In genomic region chr11:59226251-59226650, GRCm38 (mm10) we compare ENCODE assay signal across 10 mouse cellular contexts. TPM values are rescaled to one million over a fixed set of nuclear protein-coding genes. Genes with fewer than 3 reads are reported as not detected.
DNase-seq lines count a peak whose midpoint lies in the region; ATAC-seq and TF ChIP-seq lines count a peak whose summit lies in the region.
"Had no signal": no experiment of that assay in that cellular context is flagged by ENCODE, and none has a peak within 500 bp of the region (broad histone marks: within the 10 kb centered on the region; RNA-seq: fewer than 3 reads in every experiment).

No protein-coding gene starts in this region.

- no peak for TF ChIP-seq EP300 in liver, embryonic 14.5 days (IDR thresholded peaks at IDR 0.05; ENCODE audit: low read depth)

- peak overlapping the region; percentile 99 for H3K4me3 ChIP-seq in heart, embryonic 10.5 days
- peak overlapping the region; percentile 100 for H3K4me3 ChIP-seq in forebrain, embryonic 11.5 days (ENCODE audit: low read depth, low read length)
- peak overlapping the region; percentile 93 to 100 for H3K4me3 ChIP-seq in liver, embryonic 14.5 days (ENCODE audit: insufficient read depth in 1 of 2, low read depth in 2 of 2, low read length in 2 of 2)

- peaks cover 63% of the 10 kb centered on the region for H3K4me1 ChIP-seq in heart, embryonic 10.5 days
- H3K4me1 ChIP-seq in forebrain, embryonic 11.5 days (replicated peaks; ENCODE audit: control insufficient read depth, insufficient read depth, low read length) = peaks cover 10% of the 10 kb centered on the region
- H3K4me1 ChIP-seq in liver, embryonic 14.5 days (replicated peaks; ENCODE audit: control insufficient read depth in 2 of 2, insufficient read depth in 2 of 2, low read length in 1 of 2) = peaks cover 37 to 49% of the 10 kb centered on the region in 2 experiments

- H3K27ac ChIP-seq in heart, embryonic 10.5 days = 0 out of 2 replicates have a peak overlapping the region, but pooled peaks have one; percentile 1
- H3K27ac ChIP-seq in forebrain, embryonic 11.5 days (ENCODE audit: low read depth, low read length) = no peak overlapping the region
- H3K27ac ChIP-seq in liver, embryonic 14.5 days = peak overlapping the region; percentile 83

- DNase-seq in heart, embryonic 10.5 days (ENCODE audit: low spot score) = no peak
- DNase-seq in heart, postnatal 25 days (ENCODE audit: low spot score) = no peak
- DNase-seq in A20 (ENCODE audit: low read depth, low spot score) = peak; percentile 61
- DNase-seq in forebrain, embryonic 11.5 days (ENCODE audit: low spot score) = no peak
- no peak for DNase-seq in liver, embryonic 14.5 days (ENCODE audit: low read depth in 3 of 3, low spot score in 3 of 3)
- DNase-seq in gastrocnemius, postnatal 25 days = no peak
- DNase-seq in adrenal gland, postnatal 25 days = no peak
- no peak for DNase-seq in frontal cortex, postnatal 36 days (ENCODE audit: low spot score in 2 of 2)
- DNase-seq: kidney, adult 11 months had no signal

- WGBS in heart, embryonic 10.5 days = 54% methylated on average over 3 of the region's 3 CpGs
- 72% methylated on average over 3 of the region's 3 CpGs for WGBS in forebrain, embryonic 11.5 days
- WGBS in liver, embryonic 14.5 days (ENCODE audit: insufficient replicate concordance) = 37% methylated on average over 3 of the region's 3 CpGs

- no peak for TF ChIP-seq CTCF in liver, embryonic 14.5 days (IDR thresholded peaks at IDR 0.05; ENCODE audit: low read depth)

- H3K9me3 ChIP-seq in heart, embryonic 10.5 days = no peaks in the 10 kb centered on the region
- H3K9me3 ChIP-seq in forebrain, embryonic 11.5 days (ENCODE audit: control insufficient read depth, low read length) = no peaks in the 10 kb centered on the region
- no peaks in the 10 kb centered on the region for H3K9me3 ChIP-seq in liver, embryonic 14.5 days (ENCODE audit: control insufficient read depth, low read length)

- ATAC-seq in forebrain, embryonic 11.5 days (replicated peaks; ENCODE audit: low FRiP score) = no peak
- ATAC-seq in liver, embryonic 14.5 days (ENCODE audit: insufficient read depth) = no peak
- ATAC-seq: Patski had no signal

- peaks cover 10% of the 10 kb centered on the region; the same call in 1 of the 2 replicates for H3K36me3 ChIP-seq in heart, embryonic 10.5 days
- no peaks in the 10 kb centered on the region for H3K36me3 ChIP-seq in forebrain, embryonic 11.5 days (ENCODE audit: control insufficient read depth, insufficient read depth, low read length)
- peaks cover 5% of the 10 kb centered on the region for H3K36me3 ChIP-seq in liver, embryonic 14.5 days (replicated peaks; ENCODE audit: control insufficient read depth, insufficient read depth, low read depth)

- no peaks in the 10 kb centered on the region for H3K27me3 ChIP-seq in heart, embryonic 10.5 days (ENCODE audit: insufficient read depth, poor library complexity, severe bottlenecking)
- no peaks in the 10 kb centered on the region for H3K27me3 ChIP-seq in forebrain, embryonic 11.5 days (ENCODE audit: control insufficient read depth, insufficient read depth, low read length)
- H3K27me3 ChIP-seq in liver, embryonic 14.5 days (ENCODE audit: control insufficient read depth, insufficient read depth, low read length) = no peaks in the 10 kb centered on the region
- H3K27me3 ChIP-seq: Patski had no signal

- H3K9ac ChIP-seq in forebrain, embryonic 11.5 days (ENCODE audit: low read length) = no peak overlapping the region; the same call in 1 of the 2 replicates
- H3K9ac ChIP-seq in liver, embryonic 14.5 days (replicated peaks) = peak overlapping the region; percentile 100

- intact Hi-C loops in heart, postnatal 25 days (cut with DNase I) = loop anchor here (5.0 kb wide), 1 partner anchor 64 kb away; the partner anchor contains the start of gene Iba57

- H3K4me2 ChIP-seq in forebrain, embryonic 11.5 days (ENCODE audit: low read depth, low read length, severe bottlenecking) = peak overlapping the region; percentile 89; the same call in 1 of the 2 replicates
- peak overlapping the region; percentile 97 for H3K4me2 ChIP-seq in liver, embryonic 14.5 days (ENCODE audit: low read depth)

RNA-seq across cellular contexts. Expression of gene Arf1, which starts 1.8 kb away (rescaled TPM):
- 702 and 707 TPM in 2 replicates for polyA plus RNA-seq in heart, embryonic 10.5 days (2016; fragmentation: Nextera tagmentation; extraction: Ambion mirVana)
- 100 to 1,000 TPM; 252 to 265 TPM for total RNA-seq in heart, postnatal 25 days (2021)
- polyA plus RNA-seq in forebrain, embryonic 11.5 days (2014; fragmentation: Nextera tagmentation; extraction: Ambion mirVana) = 577 and 597 TPM in 2 replicates
- 177 and 190 TPM in 2 replicates for polyA plus RNA-seq in liver, embryonic 14.5 days (2012; rRNA removed)
- 227 and 235 TPM in 2 replicates for polyA plus RNA-seq in liver, embryonic 14.5 days (2014; fragmentation: Nextera tagmentation; extraction: Ambion mirVana)
- 100 to 1,000 TPM; 193 to 199 TPM for total RNA-seq in gastrocnemius, postnatal 25 days (2021)
- total RNA-seq in adrenal gland, postnatal 25 days (2021) = 405 and 412 TPM in 2 replicates

RNA-seq across cellular contexts. Expression of gene 2310033P09Rik, which starts 18.1 kb away (rescaled TPM):
- 28.7 and 30.9 TPM in 2 replicates for polyA plus RNA-seq in heart, embryonic 10.5 days (2016; fragmentation: Nextera tagmentation; extraction: Ambion mirVana)
- total RNA-seq in heart, postnatal 25 days (2021) = 1 to 10 TPM; 8.3 to 8.7 TPM
- 36.6 and 41.0 TPM in 2 replicates for polyA plus RNA-seq in forebrain, embryonic 11.5 days (2014; fragmentation: Nextera tagmentation; extraction: Ambion mirVana)
- 13.3 and 23.6 TPM in 2 replicates for polyA plus RNA-seq in liver, embryonic 14.5 days (2012; rRNA removed)
- polyA plus RNA-seq in liver, embryonic 14.5 days (2014; fragmentation: Nextera tagmentation; extraction: Ambion mirVana) = 16.2 and 17.4 TPM in 2 replicates
- total RNA-seq in gastrocnemius, postnatal 25 days (2021) = 1 to 10 TPM; 2.8 to 3.3 TPM
- total RNA-seq in adrenal gland, postnatal 25 days (2021) = 32.4 and 36.6 TPM in 2 replicates

RNA-seq across cellular contexts. Expression of gene Mrpl55, which starts 24.0 kb away (rescaled TPM):
- 122 and 123 TPM in 2 replicates for polyA plus RNA-seq in heart, embryonic 10.5 days (2016; fragmentation: Nextera tagmentation; extraction: Ambion mirVana)
- 100 to 1,000 TPM; 118 to 122 TPM for total RNA-seq in heart, postnatal 25 days (2021)
- polyA plus RNA-seq in forebrain, embryonic 11.5 days (2014; fragmentation: Nextera tagmentation; extraction: Ambion mirVana) = 94.3 and 103 TPM in 2 replicates
- 25.3 and 41.2 TPM in 2 replicates for polyA plus RNA-seq in liver, embryonic 14.5 days (2012; rRNA removed)
- polyA plus RNA-seq in liver, embryonic 14.5 days (2014; fragmentation: Nextera tagmentation; extraction: Ambion mirVana) = 56.8 and 59.8 TPM in 2 replicates
- total RNA-seq in gastrocnemius, postnatal 25 days (2021) = 10 to 100 TPM; 47.8 to 48.4 TPM
- total RNA-seq in adrenal gland, postnatal 25 days (2021) = 42.3 and 52.6 TPM in 2 replicates

RNA-seq across cellular contexts. Expression of gene Guk1, which starts 34.2 kb away (rescaled TPM):
- polyA plus RNA-seq in heart, embryonic 10.5 days (2016; fragmentation: Nextera tagmentation; extraction: Ambion mirVana) = 127 and 152 TPM in 2 replicates
- total RNA-seq in heart, postnatal 25 days (2021) = 10 to 100 TPM; 85.4 to 92.6 TPM
- 90.3 and 95.7 TPM in 2 replicates for polyA plus RNA-seq in forebrain, embryonic 11.5 days (2014; fragmentation: Nextera tagmentation; extraction: Ambion mirVana)
- polyA plus RNA-seq in liver, embryonic 14.5 days (2012; rRNA removed) = 40.2 and 41.1 TPM in 2 replicates
- 64.2 and 70.5 TPM in 2 replicates for polyA plus RNA-seq in liver, embryonic 14.5 days (2014; fragmentation: Nextera tagmentation; extraction: Ambion mirVana)
- 10 to 100 TPM; 18.7 to 24.5 TPM for total RNA-seq in gastrocnemius, postnatal 25 days (2021)
- 49.2 and 54.6 TPM in 2 replicates for total RNA-seq in adrenal gland, postnatal 25 days (2021)

RNA-seq across cellular contexts. Expression of gene Gjc2, which starts 43.2 kb away (rescaled TPM):
- polyA plus RNA-seq in heart, embryonic 10.5 days (2016; fragmentation: Nextera tagmentation; extraction: Ambion mirVana) = not detected in 2 replicates
- 1 to 10 TPM in 1 of 2 experiments, under 1 TPM in 1; 0.98 to 1.5 TPM for total RNA-seq in heart, postnatal 25 days (2021)
- polyA plus RNA-seq in forebrain, embryonic 11.5 days (2014; fragmentation: Nextera tagmentation; extraction: Ambion mirVana) = 0.08 TPM in 1 of 2 replicates, not detected in the other
- polyA plus RNA-seq in liver, embryonic 14.5 days (2012; rRNA removed) = 0.08 and 0.10 TPM in 2 replicates
- polyA plus RNA-seq in liver, embryonic 14.5 days (2014; fragmentation: Nextera tagmentation; extraction: Ambion mirVana) = 0.13 TPM in 1 of 2 replicates, not detected in the other
- under 1 TPM; 0.33 to 0.48 TPM for total RNA-seq in gastrocnemius, postnatal 25 days (2021)
- 0.43 and 0.57 TPM in 2 replicates for total RNA-seq in adrenal gland, postnatal 25 days (2021)
